Mouse (Mus musculus) large intestine, adult 2 months (tissue): ENCODE data around the gene Slc2a9. TPM values are rescaled to one million over a fixed set of nuclear protein-coding genes. Genes with fewer than 3 reads are reported as not detected.
A peak's percentile ranks its signal among the peaks of the same experiment; 100 is the strongest.

Experiments
- DNase-seq: peaks from one replicate; pipeline ENCODE4 v3.0.0-alpha.2; 2012; ENCODE audit warnings: low read depth, low spot score
- WGBS: fragments of 180-500 bp; shearing (Covaris S2); methylation state at CpG from one replicate; pipeline ENCODE4 v1.1.7; 2018; 5-methylcytosine and 5-hydroxymethylcytosine counted together
- polyA plus RNA-seq: library from polyadenylated mRNA; depleted of rRNA; stranded (reverse); fragments of >200 nt; gene quantifications from 2 replicates; pipeline ENCODE4 v1.2.3, GENCODE M21; 2012; rRNA removed

Slc2a9 gene
- polyA plus RNA-seq, 1 experiment, result 12.6 TPM

DNA sequence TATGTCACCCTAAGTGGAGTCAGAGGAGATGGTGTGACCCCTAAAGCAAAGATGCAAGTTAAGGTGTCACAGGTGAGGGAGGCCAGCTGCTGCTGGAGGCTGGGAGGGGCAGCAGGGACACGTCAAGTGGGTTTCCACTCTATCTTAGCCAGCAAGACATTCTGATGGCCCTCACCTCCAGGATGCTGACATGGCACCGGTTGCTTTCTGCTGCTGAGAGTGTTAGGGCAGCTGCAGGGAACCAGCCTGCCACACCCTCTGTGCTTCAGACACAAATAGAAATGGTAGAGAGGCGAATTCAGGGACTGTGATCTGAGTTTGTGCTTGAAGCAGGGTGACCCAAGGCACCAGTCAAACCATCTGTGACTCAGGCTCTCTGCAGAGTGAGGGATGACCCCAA is 193.1 kb downstream of the Slc2a9 start:
- WGBS, result 44% methylated on average over 3 of the region's 3 CpGs

DNA sequence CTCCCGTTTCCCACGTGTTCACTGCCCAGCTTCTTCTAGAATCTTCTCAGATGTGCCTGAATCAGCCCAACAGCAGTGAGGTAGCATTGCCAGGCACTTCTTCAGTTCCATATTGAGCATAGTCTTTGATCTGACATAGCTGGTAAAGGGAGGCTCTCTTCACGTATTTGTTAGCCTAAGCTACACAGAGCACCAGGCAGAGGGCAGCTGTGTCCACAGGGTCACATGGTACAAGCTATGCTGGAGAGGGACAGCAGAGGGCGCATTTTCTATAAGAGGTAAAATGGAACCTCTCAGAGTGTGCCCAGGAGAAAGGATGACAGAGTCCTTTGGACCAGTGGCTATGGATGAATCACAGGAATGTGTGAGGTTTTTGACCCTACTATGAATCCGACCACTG is 194.1 kb downstream of the Slc2a9 start:
- WGBS, result 37% methylated on average over 5 of the region's 5 CpGs
- peak; percentile 22 for DNase-seq

More for the DNA sequence above, 193.1 kb downstream of the Slc2a9 start:
- no peak for DNase-seq

DNA sequence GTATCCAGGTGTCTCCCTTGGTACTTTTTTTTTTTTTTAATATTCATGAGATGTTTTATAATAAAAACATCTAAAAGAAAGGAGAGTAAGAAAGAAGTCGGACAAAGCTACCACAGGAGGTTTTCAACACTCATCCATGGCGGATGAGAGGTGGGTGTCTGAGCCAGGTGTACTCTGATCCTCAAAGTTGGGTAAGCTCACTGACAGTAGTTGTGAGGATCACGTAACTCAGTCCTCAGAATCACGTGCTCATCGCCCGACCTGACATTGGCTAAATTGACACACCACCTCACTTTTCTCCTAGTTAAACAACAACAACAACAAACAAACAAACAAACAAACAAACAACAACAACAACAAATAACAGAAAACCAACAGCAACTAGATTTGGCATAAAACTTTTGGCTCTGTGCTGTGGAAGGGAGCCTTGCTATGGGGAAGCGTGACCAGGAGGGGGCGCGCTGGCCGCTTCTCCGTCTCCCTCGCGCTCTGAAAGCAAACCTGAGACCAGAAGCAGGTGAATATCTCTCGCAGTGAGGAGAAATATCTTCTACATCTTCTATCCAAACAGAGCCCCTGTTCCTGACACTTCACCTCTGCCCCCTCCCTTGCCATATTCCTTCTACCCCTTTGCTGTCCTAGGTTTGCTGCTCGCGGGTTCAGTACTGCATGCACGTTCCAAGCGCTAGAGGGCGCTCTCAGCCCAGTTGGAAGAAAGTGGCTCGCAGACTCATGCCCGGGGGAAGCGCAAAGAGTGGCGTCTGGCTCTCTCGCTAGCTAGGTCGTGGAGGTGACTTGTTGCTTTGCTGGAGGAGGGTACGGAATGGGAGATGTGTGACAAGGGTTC is 195.5 kb downstream of the Slc2a9 start:
- DNase-seq, result peak; percentile 57
- WGBS, result 9% methylated on average over 26 of the region's 26 CpGs

DNA sequence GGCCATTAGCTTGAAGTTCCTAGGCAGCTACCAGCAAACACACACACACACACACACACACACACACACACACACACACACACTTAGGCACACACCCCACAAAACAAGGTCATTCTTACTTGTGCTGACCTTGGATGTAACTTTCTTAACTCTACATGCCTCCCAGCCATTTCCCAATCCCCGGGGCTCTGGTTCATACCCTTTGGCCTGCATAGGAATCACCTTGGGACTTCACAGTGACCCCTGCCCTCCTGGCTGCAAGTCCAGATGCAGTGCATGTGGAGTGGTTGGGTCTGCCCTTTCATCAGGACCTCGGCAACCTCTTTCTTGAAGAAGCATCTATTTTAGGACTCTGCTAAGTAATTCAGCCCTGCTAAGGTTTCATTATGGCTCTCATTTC is 197.7 kb downstream of the Slc2a9 start:
- 63% methylated on average over 2 of the region's 2 CpGs for WGBS
- DNase-seq, result no peak

DNA sequence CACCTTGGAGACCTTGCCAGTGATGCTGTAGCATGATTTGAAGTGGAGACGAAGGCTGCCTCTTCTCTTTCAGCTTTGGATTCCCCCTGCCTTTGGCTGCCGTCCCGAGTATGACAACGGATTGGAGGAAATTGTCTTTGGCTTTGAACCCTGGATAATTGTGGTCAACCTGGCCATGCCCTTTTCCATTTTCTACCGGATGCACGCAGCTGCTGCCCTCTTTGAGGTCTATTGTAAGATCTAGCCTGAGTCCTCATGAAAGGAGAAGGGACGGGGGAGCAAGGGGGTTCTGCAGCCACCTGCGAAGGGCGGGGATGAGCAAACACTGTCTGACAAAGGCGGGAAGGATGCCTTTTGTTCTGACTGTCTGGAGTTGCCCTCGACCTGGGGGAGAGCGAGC is 200.3 kb downstream of the Slc2a9 start:
- 32% methylated on average over 12 of the region's 12 CpGs for WGBS
- DNase-seq, result no peak

DNA sequence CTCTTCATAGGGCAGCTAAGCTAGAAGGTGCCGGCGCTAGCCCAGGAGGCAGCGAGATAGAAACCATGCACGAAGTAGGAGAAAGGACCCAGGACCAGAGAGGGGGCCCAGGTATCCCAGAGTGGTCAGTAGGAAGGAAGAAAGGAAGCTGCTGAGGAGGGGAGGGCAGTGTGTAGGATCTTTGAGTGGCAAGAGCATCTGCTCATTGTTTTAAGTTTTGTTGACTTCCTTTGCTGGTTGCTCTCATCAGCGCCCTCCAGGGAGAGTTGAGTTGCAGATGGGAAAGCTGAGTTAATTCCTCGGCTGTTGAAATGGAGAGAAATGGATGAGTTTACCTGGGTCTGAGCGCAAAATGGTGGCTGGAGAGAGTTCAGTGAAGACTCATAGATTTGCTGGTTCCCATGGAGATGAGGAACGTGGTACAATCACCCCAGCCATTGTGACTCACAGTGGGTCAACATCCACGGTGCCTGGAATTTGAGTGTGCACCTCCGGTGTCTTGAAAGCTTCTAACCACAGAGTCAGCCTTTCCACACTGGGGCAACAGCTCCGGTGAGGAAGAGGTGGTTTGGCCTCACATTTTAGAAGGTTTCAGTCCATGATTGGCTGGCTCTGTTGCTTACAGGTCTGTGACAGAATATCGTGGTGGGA is 201.1 kb downstream of the Slc2a9 start:
- 87% methylated on average over 12 of the region's 12 CpGs for WGBS
- DNase-seq, result no peak

Other genes starting within 250 kb of the Slc2a9 start
- 39.5 and 40.4 TPM in 2 replicates for gene Tmem128, start 243.0 kb downstream of the Slc2a9 start, polyA plus RNA-seq
- gene Otop1, start 227.2 kb downstream of the Slc2a9 start, polyA plus RNA-seq, result 0.07 and 0.21 TPM in 2 replicates
- gene Drd5, start 183.8 kb downstream of the Slc2a9 start, polyA plus RNA-seq, result not detected in 2 replicates
- gene Wdr1, start 60.1 kb upstream of the Slc2a9 start, polyA plus RNA-seq, result 248 and 303 TPM in 2 replicates
- gene Zfp518b, start 181.7 kb upstream of the Slc2a9 start, polyA plus RNA-seq, result 0.43 and 0.70 TPM in 2 replicates